Mouse (Mus musculus): ENCODE measurements around the gene Vars2. TPM values are rescaled to one million over a fixed set of nuclear protein-coding genes. Genes with fewer than 3 reads are reported as not detected.

Gene Vars2
- total RNA-seq (2023) = 10 to 100 TPM in 1 of 2 experiments, 1 to 10 TPM in 1; 7.2 to 11.6 TPM

GRCm38 (mm10) chr17:35667334-35668065 lies at the start of gene Vars2:
Gene Vars2, minus strand, starts transcription at chr17:35667592.

GRCm38 (mm10) chr17:35704621-35705464 lies 37.5 kb upstream of the Vars2 start, which contains the start of gene Ddr1:
Gene Ddr1, minus strand, starts transcription at chr17:35704621.

GRCm38 (mm10) chr17:35673416-35674035 lies 6.1 kb upstream of the Vars2 start, which contains the start of gene Gtf2h4:
Gene Gtf2h4, minus strand, starts transcription at chr17:35673739.

DNA sequence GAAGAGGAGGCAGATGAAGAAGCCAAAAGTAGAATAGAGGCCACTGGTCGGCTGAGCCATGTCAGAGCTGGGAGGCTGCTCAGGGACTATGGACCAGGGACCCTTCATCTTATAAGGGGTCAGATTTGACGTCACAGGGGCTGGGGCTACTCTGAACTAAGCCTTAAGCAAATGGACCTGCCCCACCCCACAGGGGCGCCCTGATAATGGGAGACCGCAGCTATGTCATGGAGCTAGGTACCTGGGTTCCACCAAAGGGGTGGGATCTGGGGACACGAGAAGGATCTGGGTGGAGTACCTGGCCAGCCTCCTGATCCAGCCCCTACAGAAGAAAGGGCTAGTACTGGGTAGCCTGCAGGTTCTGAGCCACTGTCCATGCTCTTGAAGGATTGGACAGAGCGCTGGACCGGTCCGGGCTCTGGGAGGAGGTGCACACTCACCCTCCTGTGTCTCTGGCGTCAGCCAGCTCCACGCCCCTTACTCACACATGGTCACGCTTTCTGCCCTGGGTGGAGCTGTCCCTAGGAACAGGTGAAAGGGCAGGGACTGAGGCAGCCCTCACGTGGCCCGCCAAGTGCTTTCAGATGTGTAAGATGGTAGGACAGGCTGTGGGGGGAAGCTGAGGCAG lies 23.7 kb downstream of the Vars2 start, which contains the start of gene Mucl3:
Gene Mucl3 (minus strand): TSS at position 87 of the 628 bp plus-strand sequence.

DNA sequence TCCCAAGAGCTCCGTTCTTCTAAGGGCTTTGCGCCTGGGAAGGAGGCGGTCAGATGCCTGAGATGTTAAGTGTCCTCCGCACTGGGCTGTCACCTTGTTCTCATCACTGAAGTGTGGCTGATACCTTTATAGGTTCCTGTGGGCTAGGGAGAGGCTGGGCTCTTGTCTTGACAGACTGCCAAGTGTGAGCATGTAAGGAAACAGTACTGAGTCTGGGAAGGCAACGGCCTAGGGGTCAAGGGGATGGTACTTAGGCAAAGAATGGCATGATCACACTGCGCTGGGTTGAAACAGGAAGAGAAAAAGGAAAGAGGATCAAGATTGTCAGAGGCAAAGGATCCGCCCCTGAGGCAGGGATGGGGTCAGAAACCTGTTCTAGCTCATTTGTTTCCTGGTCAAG lies 40.9 kb downstream of the Vars2 start, which contains the start of gene Gm9573:
Gene Gm9573 (minus strand): TSS at position 101 of the 400 bp plus-strand sequence.

Other genes starting within 250 kb of the Vars2 start
- gene H2-Q6, start 242.7 kb downstream of the Vars2 start, total RNA-seq (2023) = 10 to 100 TPM; 12.6 to 13.8 TPM
- gene H2-Q7, start 228.4 kb downstream of the Vars2 start, total RNA-seq (2023) = 10 to 100 TPM; 10.5 to 17.7 TPM
- 10 to 100 TPM; 43.6 to 57.4 TPM for gene H2-Q10, start 197.5 kb downstream of the Vars2 start, total RNA-seq (2023)
- gene Pou5f1, start 161.6 kb downstream of the Vars2 start, total RNA-seq (2023) = 1 to 10 TPM; 2.1 TPM
- 10 to 100 TPM; 33.6 to 35.3 TPM for gene Tcf19, start 150.8 kb downstream of the Vars2 start, total RNA-seq (2023)
- gene Cchcr1, start 150.5 kb downstream of the Vars2 start, total RNA-seq (2023) = 10 to 100 TPM; 13.6 to 15.8 TPM
- gene Psors1c2, start 134.4 kb downstream of the Vars2 start, total RNA-seq (2023) = not detected
- gene Cdsn, start 115.5 kb downstream of the Vars2 start, total RNA-seq (2023) = not detected
- gene 2300002M23Rik, start 100.1 kb downstream of the Vars2 start, total RNA-seq (2023) = not detected
- gene Sfta2, start 66.0 kb downstream of the Vars2 start, total RNA-seq (2023) = not detected
- gene Gm9573, start 41.0 kb downstream of the Vars2 start, total RNA-seq (2023) = not detected
- not detected for gene Mucl3, start 23.9 kb downstream of the Vars2 start, total RNA-seq (2023)
- gene Gtf2h4, start 6.1 kb upstream of the Vars2 start, total RNA-seq (2023) = 1 to 10 TPM; 6.5 to 9.4 TPM
- under 1 TPM; 0.31 to 0.51 TPM for gene Ddr1, start 37.0 kb upstream of the Vars2 start, total RNA-seq (2023)
- gene Ier3, start 154.1 kb upstream of the Vars2 start, total RNA-seq (2023) = 100 to 1,000 TPM; 115 to 121 TPM
- 100 to 1,000 TPM; 181 to 198 TPM for gene Flot1, start 155.6 kb upstream of the Vars2 start, total RNA-seq (2023)
- gene Tubb5, start 170.7 kb upstream of the Vars2 start, total RNA-seq (2023) = 100 to 1,000 TPM; 449 to 487 TPM
- 10 to 100 TPM; 33.5 to 33.9 TPM for gene Mdc1, start 173.9 kb upstream of the Vars2 start, total RNA-seq (2023)
- gene Nrm, start 193.7 kb upstream of the Vars2 start, total RNA-seq (2023) = 10 to 100 TPM; 40.8 to 50.0 TPM
- 100 to 1,000 TPM; 291 to 293 TPM for gene Ppp1r18, start 198.0 kb upstream of the Vars2 start, total RNA-seq (2023)
- gene Dhx16, start 212.2 kb upstream of the Vars2 start, total RNA-seq (2023) = 10 to 100 TPM; 63.4 to 68.3 TPM
- gene 2310061I04Rik, start 229.8 kb upstream of the Vars2 start, total RNA-seq (2023) = 10 to 100 TPM; 12.1 to 14.2 TPM
- gene Atat1, start 242.5 kb upstream of the Vars2 start, total RNA-seq (2023) = 10 to 100 TPM; 13.1 to 14.4 TPM
- 10 to 100 TPM; 18.4 to 21.4 TPM for gene Mrps18b, start 248.8 kb upstream of the Vars2 start, total RNA-seq (2023)
- gene Ppp1r10, start 248.8 kb upstream of the Vars2 start, total RNA-seq (2023) = 100 to 1,000 TPM; 100 to 125 TPM

Data from neutrophil, adult 59 days (primary cell).